Mouse (Mus musculus) frontal cortex, adult 2 months (tissue): Measurements from ENCODE around the gene Sphk2. TPM values are rescaled to one million over a fixed set of nuclear protein-coding genes. Genes with fewer than 3 reads are reported as not detected.
"Not testable (repeated sequence)": the region's sequence is repeated elsewhere in the genome, so short reads cannot be mapped to it uniquely, and the experiment has no call there.

ENCODE experiments used
- DNase-seq, 2 experiments: peaks; one replicate each; pipeline ENCODE4 v3.0.0; 2022; ENCODE audit warnings: low spot score in 1 of 2; ENCODE audit errors: extremely low spot score in 1 of 2
- polyA plus RNA-seq: library from polyadenylated mRNA; depleted of rRNA; stranded (reverse); fragments of >200 nt; gene quantifications from 2 replicates; pipeline ENCODE4 v1.2.3, GENCODE M21; 2012; rRNA removed

The Sphk2 gene
- polyA plus RNA-seq, 1 experiment, result 22.4 TPM

GRCm38 (mm10) chr7:45661702-45662101 is 56.1 kb downstream of the Sphk2 start:
- DNase-seq, result not testable (repeated sequence)

- no peak for DNase-seq
Measured at GRCm38 (mm10) chr7:45660746-45661478, 56.9 kb downstream of the Sphk2 start.

Other genes starting within 250 kb of the Sphk2 start
- gene Tulp2, start 236.1 kb downstream of the Sphk2 start, polyA plus RNA-seq, result 0.12 and 0.17 TPM in 2 replicates
- 0.23 TPM in 1 of 2 replicates, not detected in the other for gene Gm45808, start 231.2 kb downstream of the Sphk2 start, polyA plus RNA-seq
- 8.0 and 8.8 TPM in 2 replicates for gene Dhdh, start 229.2 kb downstream of the Sphk2 start, polyA plus RNA-seq
- gene Nucb1, start 207.6 kb downstream of the Sphk2 start, polyA plus RNA-seq, result 88.5 and 103 TPM in 2 replicates
- 19.9 and 20.3 TPM in 2 replicates for gene Ppp1r15a, start 191.7 kb downstream of the Sphk2 start, polyA plus RNA-seq
- gene Plekha4, start 191.7 kb downstream of the Sphk2 start, polyA plus RNA-seq, result 5.4 and 8.5 TPM in 2 replicates
- gene Hsd17b14, start 163.1 kb downstream of the Sphk2 start, polyA plus RNA-seq, result 0.34 and 0.53 TPM in 2 replicates
- gene Bcat2, start 147.8 kb downstream of the Sphk2 start, polyA plus RNA-seq, result 22.6 and 23.2 TPM in 2 replicates
- not detected in 2 replicates for gene Fgf21, start 102.5 kb downstream of the Sphk2 start, polyA plus RNA-seq
- gene Fut1, start 100.7 kb downstream of the Sphk2 start, polyA plus RNA-seq, result 0.08 TPM in 2 replicates
- 0.08 and 0.10 TPM in 2 replicates for gene Izumo1, start 96.2 kb downstream of the Sphk2 start, polyA plus RNA-seq
- gene Rasip1, start 90.5 kb downstream of the Sphk2 start, polyA plus RNA-seq, result 7.2 and 7.3 TPM in 2 replicates
- gene Mamstr, start 78.0 kb downstream of the Sphk2 start, polyA plus RNA-seq, result 5.9 and 6.6 TPM in 2 replicates
- 0.13 and 0.16 TPM in 2 replicates for gene Fut2, start 51.6 kb downstream of the Sphk2 start, polyA plus RNA-seq
- 1.7 and 4.7 TPM in 2 replicates for gene Ntn5, start 34.0 kb downstream of the Sphk2 start, polyA plus RNA-seq
- gene Sec1, start 23.6 kb downstream of the Sphk2 start, polyA plus RNA-seq, result 1.4 TPM in 2 replicates
- gene Car11, start 18.2 kb downstream of the Sphk2 start, polyA plus RNA-seq, result 283 and 318 TPM in 2 replicates
- 208 and 221 TPM in 2 replicates for gene Dbp, start 12.9 kb downstream of the Sphk2 start, polyA plus RNA-seq
- 280 and 304 TPM in 2 replicates for gene Rpl18, start 2.5 kb downstream of the Sphk2 start, polyA plus RNA-seq
- 0.18 and 0.21 TPM in 2 replicates for gene Fam83e, start 3.2 kb upstream of the Sphk2 start, polyA plus RNA-seq
- gene Spaca4, start 7.8 kb upstream of the Sphk2 start, polyA plus RNA-seq, result not detected in 2 replicates
- 170 and 198 TPM in 2 replicates for gene Lmtk3, start 65.7 kb upstream of the Sphk2 start, polyA plus RNA-seq
- 15.2 and 17.7 TPM in 2 replicates for gene Sult2b1, start 66.7 kb upstream of the Sphk2 start, polyA plus RNA-seq
- gene Cyth2, start 96.6 kb upstream of the Sphk2 start, polyA plus RNA-seq, result 158 and 167 TPM in 2 replicates
- 2.1 and 2.6 TPM in 2 replicates for gene Kcnj14, start 106.8 kb upstream of the Sphk2 start, polyA plus RNA-seq
- 17.9 TPM in 2 replicates for gene Grwd1, start 112.9 kb upstream of the Sphk2 start, polyA plus RNA-seq
- 95.1 and 121 TPM in 2 replicates for gene Kdelr1, start 154.8 kb upstream of the Sphk2 start, polyA plus RNA-seq
- gene Grin2d, start 160.4 kb upstream of the Sphk2 start, polyA plus RNA-seq, result 15.5 and 17.7 TPM in 2 replicates
- 0.15 TPM in 1 of 2 replicates, not detected in the other for gene Syngr4, start 178.7 kb upstream of the Sphk2 start, polyA plus RNA-seq
- 32.5 and 33.6 TPM in 2 replicates for gene Tmem143, start 178.9 kb upstream of the Sphk2 start, polyA plus RNA-seq
- 15.1 and 15.2 TPM in 2 replicates for gene Emp3, start 203.4 kb upstream of the Sphk2 start, polyA plus RNA-seq
- gene Ccdc114, start 206.1 kb upstream of the Sphk2 start, polyA plus RNA-seq, result 5.1 and 5.3 TPM in 2 replicates